Mouse (Mus musculus) thymus, adult 2 months (tissue): ENCODE data around the gene Col4a2.

Experiments
- CTCF ChIP-seq: fragments of 200-500 bp; IDR thresholded peaks from 2 replicates; pipeline ENCODE4 v1.5.1; 2012; ENCODE audit warnings: mild to moderate bottlenecking, control low read depth, low read length, moderate library complexity, borderline replicate concordance; ENCODE audit not compliant: control insufficient read depth, poor library complexity, insufficient read depth; ENCODE audit errors: extremely low read depth
- POLR2A ChIP-seq: fragments of 200-500 bp; IDR thresholded peaks from 2 replicates; pipeline ENCODE4 v1.6.1; 2012; ENCODE audit warnings: mild to moderate bottlenecking, low read length, control low read depth, moderate library complexity; ENCODE audit not compliant: control insufficient read depth, poor library complexity, insufficient read depth; ENCODE audit errors: extremely low read depth

- TF ChIP-seq CTCF (no peak), POLR2A (no peak)
These were observed 43.9 kb upstream of the Col4a2 start for GRCm38 (mm10) chr8:11268753-11269152.
